Mouse (Mus musculus): ENCODE results near the gene Cd163l1. TPM values are rescaled to one million over a fixed set of nuclear protein-coding genes. Genes with fewer than 3 reads are reported as not detected.
A peak's percentile ranks its signal among the peaks of the same experiment; 100 is the strongest.

Gene Cd163l1
- polyA plus RNA-seq, 1 experiment, result 0.66 TPM

DNA sequence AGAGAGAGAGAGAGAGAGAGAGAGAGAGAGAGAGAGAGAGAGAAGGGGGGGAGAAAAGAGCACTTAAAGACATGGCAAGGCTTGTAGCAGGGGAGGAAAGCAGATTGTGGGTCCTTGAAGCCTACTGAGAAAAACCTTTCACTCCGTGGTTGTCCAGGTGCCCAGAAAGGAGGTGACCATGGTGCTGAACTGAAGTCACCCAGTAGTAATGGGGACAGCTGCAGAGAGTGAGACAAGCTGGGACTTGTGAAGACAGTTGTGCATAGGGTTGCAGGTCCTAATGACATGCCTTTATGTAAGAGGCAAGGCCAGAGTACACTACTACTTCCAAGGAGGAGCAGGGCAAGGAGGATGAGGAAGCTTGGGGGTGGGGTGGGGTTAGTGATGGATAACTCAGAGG lies 1.2 kb downstream of the Cd163l1 start:
- TF ChIP-seq CTCF (conservative IDR thresholded peaks at IDR 0.05; ENCODE audit: insufficient read depth, insufficient read length, low read depth, low read length) (no peak), POLR2A (IDR thresholded peaks at IDR 0.05; ENCODE audit: low read depth, low read length) (no peak)
- H3K36me3 ChIP-seq (ENCODE audit: control insufficient read depth, insufficient read depth, low read length), result no peaks in the 10 kb centered on the region
- H3K27me3 ChIP-seq (replicated peaks; ENCODE audit: control insufficient read depth, insufficient read depth, low read length), result no peaks in the 10 kb centered on the region
- no peaks in the 10 kb centered on the region for H3K4me1 ChIP-seq (ENCODE audit: control insufficient read depth, insufficient read depth, low read length)
- no peak overlapping the region for H3K4me3 ChIP-seq (ENCODE audit: insufficient read depth, low read depth, low read length)
- DNase-seq, result no peak
- no peak overlapping the region for H3K27ac ChIP-seq (ENCODE audit: insufficient read depth, low read depth, low read length)
- 6% methylated on average over 1 of the region's 1 CpGs for WGBS

- H3K36me3 ChIP-seq (ENCODE audit: control insufficient read depth, insufficient read depth, low read length), result no peaks in the 10 kb centered on the region
- DNase-seq, result no peak
- no peak overlapping the region for H3K27ac ChIP-seq (ENCODE audit: insufficient read depth, low read depth, low read length)
- no peak overlapping the region for H3K4me3 ChIP-seq (ENCODE audit: insufficient read depth, low read depth, low read length)
- WGBS, result 83% methylated on average over 4 of the region's 4 CpGs
- no peaks in the 10 kb centered on the region for H3K4me1 ChIP-seq (ENCODE audit: control insufficient read depth, insufficient read depth, low read length)
- H3K27me3 ChIP-seq (replicated peaks; ENCODE audit: control insufficient read depth, insufficient read depth, low read length), result no peaks in the 10 kb centered on the region
- no peak for TF ChIP-seq CTCF (conservative IDR thresholded peaks at IDR 0.05; ENCODE audit: insufficient read depth, insufficient read length, low read depth, low read length)
- TF ChIP-seq POLR2A (IDR thresholded peaks at IDR 0.05; ENCODE audit: low read depth, low read length), result no peak
Measured at GRCm38 (mm10) chr7:140220375-140220774, 2.3 kb downstream of the Cd163l1 start.

DNA sequence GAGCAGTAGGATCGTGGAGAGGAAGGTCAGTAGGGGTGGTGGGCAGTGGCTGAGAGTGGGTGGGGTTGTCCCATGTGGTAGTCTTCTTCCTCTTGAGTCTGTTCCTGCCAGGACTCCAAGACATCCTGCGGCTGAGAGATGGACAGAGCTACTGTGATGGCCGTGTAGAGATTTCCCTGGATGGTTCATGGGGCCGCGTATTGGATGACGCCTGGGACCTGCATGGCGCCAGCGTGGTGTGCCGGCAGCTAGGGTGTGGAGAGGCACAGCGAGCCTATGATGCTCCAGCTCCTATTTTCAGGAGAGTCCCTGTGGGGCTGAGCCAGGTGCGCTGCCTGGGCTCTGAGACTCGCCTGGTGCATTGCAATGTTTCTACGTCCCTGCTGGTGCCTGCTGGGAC lies 6.1 kb downstream of the Cd163l1 start:
- WGBS, result 86% methylated on average over 13 of the region's 13 CpGs

GRCm38 (mm10) chr7:140228476-140228875 lies 10.4 kb downstream of the Cd163l1 start:
- no peak overlapping the region for H3K4me3 ChIP-seq (ENCODE audit: insufficient read depth, low read depth, low read length)
- H3K4me1 ChIP-seq (ENCODE audit: control insufficient read depth, insufficient read depth, low read length), result no peaks in the 10 kb centered on the region
- 67% methylated on average over 13 of the region's 13 CpGs for WGBS
- H3K27ac ChIP-seq (ENCODE audit: insufficient read depth, low read depth, low read length), result no peak overlapping the region
- TF ChIP-seq CTCF (conservative IDR thresholded peaks at IDR 0.05; ENCODE audit: insufficient read depth, insufficient read length, low read depth, low read length) (no peak), POLR2A (IDR thresholded peaks at IDR 0.05; ENCODE audit: low read depth, low read length) (no peak)
- no peaks in the 10 kb centered on the region for H3K36me3 ChIP-seq (ENCODE audit: control insufficient read depth, insufficient read depth, low read length)
- H3K27me3 ChIP-seq (replicated peaks; ENCODE audit: control insufficient read depth, insufficient read depth, low read length), result no peaks in the 10 kb centered on the region
- peak; percentile 79 for DNase-seq

More for the DNA sequence above, 6.1 kb downstream of the Cd163l1 start:
- H3K4me1 ChIP-seq (ENCODE audit: control insufficient read depth, insufficient read depth, low read length), result no peaks in the 10 kb centered on the region
- no peaks in the 10 kb centered on the region for H3K27me3 ChIP-seq (replicated peaks; ENCODE audit: control insufficient read depth, insufficient read depth, low read length)
- H3K27ac ChIP-seq (ENCODE audit: insufficient read depth, low read depth, low read length), result no peak overlapping the region
- no peak for TF ChIP-seq CTCF (conservative IDR thresholded peaks at IDR 0.05; ENCODE audit: insufficient read depth, insufficient read length, low read depth, low read length)
- TF ChIP-seq POLR2A (IDR thresholded peaks at IDR 0.05; ENCODE audit: low read depth, low read length), result no peak
- H3K36me3 ChIP-seq (ENCODE audit: control insufficient read depth, insufficient read depth, low read length), result no peaks in the 10 kb centered on the region
- H3K4me3 ChIP-seq (ENCODE audit: insufficient read depth, low read depth, low read length), result no peak overlapping the region
- no peak for DNase-seq

DNA sequence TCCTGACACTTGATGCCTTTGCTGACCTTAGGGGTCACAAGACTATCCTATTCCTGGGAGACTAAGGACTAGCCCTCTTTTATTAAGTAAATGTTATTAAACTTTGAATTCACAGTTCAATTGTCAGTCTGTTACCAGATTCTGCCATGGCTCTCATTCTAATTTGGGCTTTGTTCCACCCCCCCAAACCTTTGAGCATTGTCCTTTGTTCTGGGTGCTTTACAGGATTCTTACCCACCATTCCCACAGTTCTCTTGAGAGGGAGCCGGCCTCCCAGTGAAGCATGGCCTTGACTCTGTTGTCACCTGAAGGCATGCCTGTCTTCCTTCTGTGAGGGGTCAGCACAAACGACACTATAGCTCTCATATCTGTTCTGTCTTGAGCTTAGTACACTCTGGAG lies 13.0 kb downstream of the Cd163l1 start:
- Histone ChIP-seq H3K4me3 (ENCODE audit: insufficient read depth, low read depth, low read length) (no peak overlapping the region), H3K36me3 (ENCODE audit: control insufficient read depth, insufficient read depth, low read length) (no peaks in the 10 kb centered on the region), H3K4me1 (ENCODE audit: control insufficient read depth, insufficient read depth, low read length) (no peaks in the 10 kb centered on the region), H3K27me3 (replicated peaks; ENCODE audit: control insufficient read depth, insufficient read depth, low read length) (no peaks in the 10 kb centered on the region), H3K27ac (ENCODE audit: insufficient read depth, low read depth, low read length) (no peak overlapping the region)
- TF ChIP-seq CTCF (conservative IDR thresholded peaks at IDR 0.05; ENCODE audit: insufficient read depth, insufficient read length, low read depth, low read length) (no peak), POLR2A (IDR thresholded peaks at IDR 0.05; ENCODE audit: low read depth, low read length) (no peak)
- DNase-seq, result no peak
- WGBS, result 73% methylated on average over 2 of the region's 2 CpGs

- no peaks in the 10 kb centered on the region for H3K36me3 ChIP-seq (ENCODE audit: control insufficient read depth, insufficient read depth, low read length)
- H3K4me3 ChIP-seq (ENCODE audit: insufficient read depth, low read depth, low read length), result no peak overlapping the region
- TF ChIP-seq CTCF (conservative IDR thresholded peaks at IDR 0.05; ENCODE audit: insufficient read depth, insufficient read length, low read depth, low read length) (no peak), POLR2A (IDR thresholded peaks at IDR 0.05; ENCODE audit: low read depth, low read length) (no peak)
- H3K4me1 ChIP-seq (ENCODE audit: control insufficient read depth, insufficient read depth, low read length), result no peaks in the 10 kb centered on the region
- H3K27ac ChIP-seq (ENCODE audit: insufficient read depth, low read depth, low read length), result no peak overlapping the region
- no peaks in the 10 kb centered on the region for H3K27me3 ChIP-seq (replicated peaks; ENCODE audit: control insufficient read depth, insufficient read depth, low read length)
- no peak for DNase-seq
- 90% methylated on average over 3 of the region's 3 CpGs for WGBS
Measured at GRCm38 (mm10) chr7:140233696-140234095, 15.6 kb downstream of the Cd163l1 start.

GRCm38 (mm10) chr7:140247216-140247615 lies 29.1 kb downstream of the Cd163l1 start, which contains the start of gene 5830411N06Rik:
TSS of gene 5830411N06Rik (plus strand) at chr7:140247284.
- DNase-seq, result peak; percentile 52
- no peak within 1 kb of the TSS for H3K4me3 ChIP-seq (ENCODE audit: insufficient read depth, low read depth, low read length)
- 60% methylated on average over 4 of the region's 4 CpGs for WGBS
- H3K27me3 ChIP-seq (replicated peaks; ENCODE audit: control insufficient read depth, insufficient read depth, low read length), result no peaks in the 10 kb centered on the region
- TF ChIP-seq CTCF (conservative IDR thresholded peaks at IDR 0.05; ENCODE audit: insufficient read depth, insufficient read length, low read depth, low read length), result no peak
- no peak for TF ChIP-seq POLR2A (IDR thresholded peaks at IDR 0.05; ENCODE audit: low read depth, low read length)
- no peak within 1 kb of the TSS for H3K27ac ChIP-seq (ENCODE audit: insufficient read depth, low read depth, low read length)
- no peaks in the 10 kb centered on the region for H3K36me3 ChIP-seq (ENCODE audit: control insufficient read depth, insufficient read depth, low read length)
- H3K4me1 ChIP-seq (ENCODE audit: control insufficient read depth, insufficient read depth, low read length), result no peaks in the 10 kb centered on the region
